Mouse (Mus musculus) spleen, adult 18-20 months (tissue): Measurements from ENCODE around the gene Rapgef2.
"Not testable (repeated sequence)": the region's sequence is repeated elsewhere in the genome, so short reads cannot be mapped to it uniquely, and the experiment has no call there.

Source experiments
- DNase-seq, 2 experiments: peaks; one replicate each; pipeline ENCODE4 v3.0.0; 2022; ENCODE audit warnings: mixed read lengths in 2 of 2

The Rapgef2 gene

GRCm38 (mm10) chr3:79233478-79234415 is 52.6 kb downstream of the Rapgef2 start:
- no peak for DNase-seq

GRCm38 (mm10) chr3:79230718-79231117 is 55.6 kb downstream of the Rapgef2 start:
- no peak for DNase-seq

- DNase-seq: no peak
Measured at GRCm38 (mm10) chr3:79229546-79229945, 56.8 kb downstream of the Rapgef2 start.

- DNase-seq: no peak
Measured at GRCm38 (mm10) chr3:79228304-79228703, 58.0 kb downstream of the Rapgef2 start.

- DNase-seq: no peak
Measured at GRCm38 (mm10) chr3:79227356-79228088, 58.8 kb downstream of the Rapgef2 start.

GRCm38 (mm10) chr3:79226807-79227206 is 59.5 kb downstream of the Rapgef2 start:
- not testable (repeated sequence) for DNase-seq

- no peak for DNase-seq
Measured at GRCm38 (mm10) chr3:79225888-79226287, 60.4 kb downstream of the Rapgef2 start.

- DNase-seq: no peak
Measured at GRCm38 (mm10) chr3:79224352-79224751, 62.0 kb downstream of the Rapgef2 start.

GRCm38 (mm10) chr3:79223281-79223680 is 63.0 kb downstream of the Rapgef2 start:
- DNase-seq: no peak

- DNase-seq: no peak
Measured at GRCm38 (mm10) chr3:79222192-79222960, 63.9 kb downstream of the Rapgef2 start.

- DNase-seq: peak in 1 of 2 experiments; percentile 56
Measured at GRCm38 (mm10) chr3:79221296-79222191, 64.8 kb downstream of the Rapgef2 start.

- DNase-seq: no peak
Measured at GRCm38 (mm10) chr3:79219144-79219930, 67.0 kb downstream of the Rapgef2 start.

GRCm38 (mm10) chr3:79218566-79219051 is 67.7 kb downstream of the Rapgef2 start:
- DNase-seq: no peak

- DNase-seq: no peak
Measured at GRCm38 (mm10) chr3:79210243-79210642, 76.1 kb downstream of the Rapgef2 start.

- DNase-seq: no peak
Measured at GRCm38 (mm10) chr3:79207216-79207615, 79.1 kb downstream of the Rapgef2 start.

- no peak for DNase-seq
Measured at GRCm38 (mm10) chr3:79206524-79206923, 79.8 kb downstream of the Rapgef2 start.

- no peak for DNase-seq
Measured at GRCm38 (mm10) chr3:79205981-79206380, 80.3 kb downstream of the Rapgef2 start.

- no peak for DNase-seq
Measured at GRCm38 (mm10) chr3:79205112-79205511, 81.2 kb downstream of the Rapgef2 start.

GRCm38 (mm10) chr3:79204261-79204660 is 82.1 kb downstream of the Rapgef2 start:
- no peak for DNase-seq

- no peak for DNase-seq
Measured at GRCm38 (mm10) chr3:79203821-79204220, 82.5 kb downstream of the Rapgef2 start.

- peak in 1 of 2 experiments; percentile 25 for DNase-seq
Measured at GRCm38 (mm10) chr3:79203178-79203577, 83.1 kb downstream of the Rapgef2 start.
